Mouse (Mus musculus) E14TG2a.4 (cell line): ENCODE measurements at regions not wholly inside any gene's neighbourhood (a gene's known extent, or its start where the extent isn't known, plus 50 kb on each side); places are given as distances from the start of the nearest gene placed in this dataset.

Source experiments
- CTCF ChIP-seq: conservative IDR thresholded peaks from 2 replicates; pipeline ENCODE4 v1.5.1; 2014; ENCODE audit warnings: low read length
- NANOG ChIP-seq: IDR thresholded peaks from 2 replicates; pipeline ENCODE4 v1.6.1; 2014; ENCODE audit warnings: borderline replicate concordance, low read length, mixed read lengths
- POU5F1 ChIP-seq: IDR thresholded peaks from 2 replicates; pipeline ENCODE4 v1.6.1; 2014; ENCODE audit warnings: low read length, borderline replicate concordance

DNA sequence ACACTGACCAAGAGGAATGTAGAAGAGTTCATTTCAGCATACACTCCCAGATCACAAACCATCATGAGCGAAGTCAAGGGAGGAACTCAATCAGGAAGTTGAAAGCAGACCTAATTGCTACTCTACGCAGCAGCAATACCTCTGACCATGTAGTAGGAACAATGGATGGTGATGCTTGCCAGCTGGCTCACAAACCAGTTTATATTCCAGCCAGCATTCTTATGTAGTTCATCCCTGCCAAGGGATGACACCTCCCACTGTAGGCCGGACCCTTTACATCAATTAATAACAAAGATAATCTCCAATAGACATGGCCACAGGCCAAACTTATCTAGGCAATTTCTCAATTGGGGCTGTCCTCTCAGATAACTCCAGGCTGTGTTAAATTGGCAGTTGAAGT is 115.1 kb downstream of the Actbl2 start:
- TF ChIP-seq CTCF (no peak), POU5F1 (no peak), NANOG (no peak)
